Mouse (Mus musculus): ENCODE measurements around the gene Kank2. TPM values are rescaled to one million over a fixed set of nuclear protein-coding genes. Genes with fewer than 3 reads are reported as not detected.

The Kank2 gene
- total RNA-seq, 2 experiments from 2014 or later, result 11.5 to 16.6 TPM

- no peak for DNase-seq
- Histone ChIP-seq H3K27ac (no peak overlapping the region), H3K4me3 (no peak overlapping the region)
- no peak for TF ChIP-seq CTCF (IDR thresholded peaks at IDR 0.05)
- intact Hi-C loops (cut with DNase I), result no loop called here
These were observed 64.6 kb downstream of the Kank2 start for GRCm38 (mm10) chr9:21733989-21734388.

- Histone ChIP-seq H3K4me3 (no peak overlapping the region), H3K27ac (no peak overlapping the region)
- intact Hi-C loops (cut with DNase I), result no loop called here
- no peak for TF ChIP-seq CTCF (IDR thresholded peaks at IDR 0.05)
- no peak for DNase-seq
These were observed 65.1 kb downstream of the Kank2 start for GRCm38 (mm10) chr9:21733446-21733845.

GRCm38 (mm10) chr9:21732288-21732687, 66.3 kb downstream of the Kank2 start:
- TF ChIP-seq CTCF (IDR thresholded peaks at IDR 0.05), result no peak
- Histone ChIP-seq H3K4me3 (no peak overlapping the region), H3K27ac (no peak overlapping the region)
- intact Hi-C loops (cut with DNase I), result no loop called here
- DNase-seq, result no peak

- intact Hi-C loops (cut with DNase I), result no loop called here
- no peak for DNase-seq
- no peak overlapping the region for H3K4me3 ChIP-seq
- no peak for TF ChIP-seq CTCF (IDR thresholded peaks at IDR 0.05)
- H3K27ac ChIP-seq, result peak overlapping the region; percentile 63
These were observed 69.3 kb downstream of the Kank2 start for GRCm38 (mm10) chr9:21729264-21729663.

GRCm38 (mm10) chr9:21728261-21728832, 70.2 kb downstream of the Kank2 start:
- Histone ChIP-seq H3K4me3 (no peak overlapping the region), H3K27ac (0 out of 2 replicates have a peak overlapping the region, but pooled peaks have one; percentile 20)
- intact Hi-C loops (cut with DNase I), result no loop called here
- no peak for TF ChIP-seq CTCF (IDR thresholded peaks at IDR 0.05)
- no peak for DNase-seq

GRCm38 (mm10) chr9:21726218-21726975, 72.1 kb downstream of the Kank2 start:
- Histone ChIP-seq H3K4me3 (no peak overlapping the region; the same call in 1 of the 2 replicates), H3K27ac (no peak overlapping the region; the same call in 1 of the 2 replicates)
- TF ChIP-seq CTCF (IDR thresholded peaks at IDR 0.05), result no peak
- DNase-seq, result no peak
- intact Hi-C loops (cut with DNase I), result no loop called here

GRCm38 (mm10) chr9:21725224-21726121, 73.1 kb downstream of the Kank2 start:
- TF ChIP-seq CTCF (IDR thresholded peaks at IDR 0.05), result no peak
- Histone ChIP-seq H3K4me3 (peak overlapping the region; percentile 93), H3K27ac (peak overlapping the region; percentile 91)
- intact Hi-C loops (cut with DNase I), result no loop called here
- no peak for DNase-seq

- intact Hi-C loops (cut with DNase I), result loop anchor here (5.0 kb wide), 1 partner anchor 38 kb away; the partner anchor contains the start of gene Spc24
- Histone ChIP-seq H3K27ac (peak overlapping the region; percentile 91), H3K4me3 (peak overlapping the region; percentile 93)
- no peak for TF ChIP-seq CTCF (IDR thresholded peaks at IDR 0.05)
- DNase-seq, result peak; percentile 93
These were observed 74.4 kb downstream of the Kank2 start for GRCm38 (mm10) chr9:21724147-21724536.

- Histone ChIP-seq H3K4me3 (peak within 1 kb of the TSS; percentile 93), H3K27ac (peak within 1 kb of the TSS; percentile 91)
- intact Hi-C loops (cut with DNase I), result loop anchor here (5.0 kb wide), 1 partner anchor 39 kb away; the partner anchor contains the start of gene Spc24
- DNase-seq, result peak; percentile 91
- no peak for TF ChIP-seq CTCF (IDR thresholded peaks at IDR 0.05)
These were observed 75.0 kb downstream of the Kank2 start, which contains the start of gene Ldlr for GRCm38 (mm10) chr9:21723377-21724146. TSS of gene Ldlr (plus strand) at chr9:21723483.

- intact Hi-C loops (cut with DNase I), result loop anchor here (5.0 kb wide), 1 partner anchor 41 kb away; the partner anchor contains the start of gene Spc24
- peak; percentile 81 for DNase-seq
- Histone ChIP-seq H3K27ac (peak overlapping the region; percentile 91), H3K4me3 (peak overlapping the region; percentile 19)
- TF ChIP-seq CTCF (IDR thresholded peaks at IDR 0.05), result no peak
These were observed 77.5 kb downstream of the Kank2 start for GRCm38 (mm10) chr9:21721036-21721435.

- no peak overlapping the region for H3K27ac ChIP-seq
- no peak for DNase-seq
- intact Hi-C loops (cut with DNase I), result no loop called here
- TF ChIP-seq CTCF (IDR thresholded peaks at IDR 0.05), result no peak
- no peak overlapping the region for H3K4me3 ChIP-seq
These were observed 81.5 kb downstream of the Kank2 start for GRCm38 (mm10) chr9:21717015-21717414.

Small RNAs within 50 kb of the gene (microRNA-seq; reads per million reads assigned to microRNA genes)
- gene Mir7083, result 3.6 reads per million

Other genes starting within 250 kb of the Kank2 start
- gene Timm29, start 206.0 kb downstream of the Kank2 start, total RNA-seq (2021), result 10 to 100 TPM; 44.1 to 48.3 TPM
- gene Yipf2, start 205.9 kb downstream of the Kank2 start, total RNA-seq (2021), result 1 to 10 TPM; 5.8 to 6.9 TPM
- gene Smarca4, start 182.6 kb downstream of the Kank2 start, total RNA-seq (2021), result 10 to 100 TPM; 39.0 to 40.7 TPM
- 1 to 10 TPM; 2.9 to 3.3 TPM for gene Ldlr, start 75.3 kb downstream of the Kank2 start, total RNA-seq (2021)
- gene Spc24, start 38.4 kb downstream of the Kank2 start, total RNA-seq (2021), result under 1 TPM; 0.50 to 0.89 TPM
- not detected for gene Angptl8, start 36.8 kb upstream of the Kank2 start, total RNA-seq (2021)
- 10 to 100 TPM in 1 of 2 experiments, 1 to 10 TPM in 1; 9.4 to 10.5 TPM for gene Dock6, start 53.9 kb upstream of the Kank2 start, total RNA-seq (2021)
- gene Rab3d, start 119.4 kb upstream of the Kank2 start, total RNA-seq (2021), result 1 to 10 TPM; 2.6 to 3.5 TPM
- 1 to 10 TPM in 1 of 2 experiments, under 1 TPM in 1; 0.66 to 1.1 TPM for gene Ccdc159, start 128.7 kb upstream of the Kank2 start, total RNA-seq (2021)
- 10 to 100 TPM; 11.6 to 11.8 TPM for gene Tmem205, start 128.8 kb upstream of the Kank2 start, total RNA-seq (2021)
- gene Plppr2, start 138.3 kb upstream of the Kank2 start, total RNA-seq (2021), result under 1 TPM; 0.36 to 0.98 TPM
- gene Swsap1, start 157.0 kb upstream of the Kank2 start, total RNA-seq (2021), result 1 to 10 TPM; 1.7 to 3.1 TPM
- gene Epor, start 164.8 kb upstream of the Kank2 start, total RNA-seq (2021), result under 1 TPM; 0.23 to 0.25 TPM
- gene Rgl3, start 190.7 kb upstream of the Kank2 start, total RNA-seq (2021), result under 1 TPM; 0.28 to 0.69 TPM
- gene Ccdc151, start 203.9 kb upstream of the Kank2 start, total RNA-seq (2021), result not detected
- gene Prkcsh, start 204.1 kb upstream of the Kank2 start, total RNA-seq (2021), result 10 to 100 TPM; 27.8 to 32.6 TPM